Mouse (Mus musculus): ENCODE results near the gene Ino80d.

DNA sequence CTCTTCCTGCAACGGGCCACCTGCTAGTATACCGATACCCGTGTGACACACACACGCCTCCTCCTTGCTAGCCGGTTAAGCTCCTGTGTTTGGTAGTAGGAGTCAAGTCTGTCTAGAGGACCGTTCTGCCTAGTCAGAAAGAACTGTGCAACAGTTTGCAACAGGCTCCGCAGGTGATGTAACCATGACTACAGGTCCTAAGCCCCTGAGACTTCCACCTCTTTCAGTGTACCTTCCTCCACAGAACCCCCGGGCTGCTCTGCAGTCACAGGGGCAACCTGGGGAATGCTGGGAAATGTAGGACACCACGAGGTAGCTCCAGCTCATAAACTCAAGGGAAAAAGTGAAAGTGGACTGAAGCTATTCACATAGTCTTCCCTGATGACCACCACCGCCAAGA is 123.4 kb downstream of the Ino80d start:
- TF ChIP-seq CTCF (IDR thresholded peaks at IDR 0.05): no peak
- no peak for TF ChIP-seq POLR2A (IDR thresholded peaks at IDR 0.05; ENCODE audit: insufficient read depth, low read depth, low read length)
- no peak for TF ChIP-seq EP300 (IDR thresholded peaks at IDR 0.05; ENCODE audit: insufficient read depth, low read depth, low read length)

Measured in heart, adult 2 months (tissue).